Mouse (Mus musculus) cerebellum, postnatal 25 days (tissue): Measurements from ENCODE around the gene Mief1.

Source experiments
- DNase-seq, 2 experiments: peaks; one replicate each; pipeline ENCODE4 v3.0.0; 2021; ENCODE audit warnings: mixed read lengths in 2 of 2

The Mief1 gene

GRCm38 (mm10) chr15:80233733-80234509 is at the start of gene Mief1:
Gene Mief1 (plus strand): TSS chr15:80234018.
- DNase-seq: peak; percentile 98 to 99

- DNase-seq: no peak
Observed at GRCm38 (mm10) chr15:80188927-80189326, 44.9 kb upstream of the Mief1 start.

- no peak for DNase-seq
Observed at GRCm38 (mm10) chr15:80190075-80190474, 43.7 kb upstream of the Mief1 start.

- DNase-seq: no peak
Observed at GRCm38 (mm10) chr15:80191585-80192245, 42.1 kb upstream of the Mief1 start.

DNA sequence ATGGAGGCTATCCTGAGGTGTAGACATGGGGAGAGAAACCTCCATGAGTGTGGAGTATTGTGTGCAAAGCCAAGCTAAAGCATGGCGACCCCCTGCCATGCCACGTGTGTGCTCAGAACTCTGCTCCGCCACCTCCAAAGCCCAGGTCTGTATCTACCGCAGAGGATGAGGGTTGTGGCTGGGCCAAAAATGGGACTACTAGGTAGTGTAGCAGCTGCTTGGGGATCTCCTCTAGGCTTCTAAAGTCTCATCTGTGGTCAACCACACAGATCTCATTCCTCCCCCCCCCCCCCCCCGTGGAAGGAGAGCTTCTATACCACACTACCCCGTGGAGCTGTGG is 41.6 kb upstream of the Mief1 start:
- no peak for DNase-seq

DNA sequence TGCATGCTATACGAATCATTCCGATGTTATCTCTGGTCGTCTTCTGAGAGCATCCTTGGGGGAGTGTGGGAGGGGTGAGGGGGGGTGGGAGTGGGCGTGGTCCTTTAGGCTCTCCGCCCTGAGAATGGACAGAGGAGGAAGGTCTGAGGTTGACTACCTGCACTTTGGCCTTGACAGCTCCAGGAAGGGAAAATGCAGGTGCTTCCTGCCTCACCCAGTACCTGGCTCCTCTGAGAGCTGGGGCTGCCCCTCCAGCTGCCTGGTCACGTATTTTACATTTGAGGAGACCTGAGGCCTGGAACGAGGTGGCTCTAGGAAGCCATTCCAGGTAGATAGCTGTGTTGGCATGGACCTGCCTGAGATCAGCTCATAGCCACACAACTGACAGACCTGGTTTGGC is 41.0 kb upstream of the Mief1 start:
- DNase-seq: no peak

DNA sequence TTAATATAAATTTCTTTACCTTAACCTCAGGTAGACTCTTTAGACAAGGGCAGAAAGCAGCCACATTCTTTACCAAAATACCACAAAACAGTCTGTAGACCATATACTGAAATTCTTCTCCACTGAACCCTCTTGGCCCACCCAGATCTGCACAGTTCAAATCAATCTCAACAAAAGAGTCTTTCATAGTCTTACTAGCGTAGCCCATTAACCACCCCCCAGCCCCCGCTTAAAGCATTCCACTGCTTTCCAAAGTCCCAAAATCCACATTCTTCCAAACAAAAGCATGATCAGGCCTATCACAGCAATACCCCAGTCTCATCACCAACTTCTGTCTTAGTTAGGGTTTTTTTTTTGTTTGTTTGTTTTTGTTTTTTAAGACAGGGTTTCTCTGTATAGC is 34.3 kb upstream of the Mief1 start:
- no peak for DNase-seq

DNA sequence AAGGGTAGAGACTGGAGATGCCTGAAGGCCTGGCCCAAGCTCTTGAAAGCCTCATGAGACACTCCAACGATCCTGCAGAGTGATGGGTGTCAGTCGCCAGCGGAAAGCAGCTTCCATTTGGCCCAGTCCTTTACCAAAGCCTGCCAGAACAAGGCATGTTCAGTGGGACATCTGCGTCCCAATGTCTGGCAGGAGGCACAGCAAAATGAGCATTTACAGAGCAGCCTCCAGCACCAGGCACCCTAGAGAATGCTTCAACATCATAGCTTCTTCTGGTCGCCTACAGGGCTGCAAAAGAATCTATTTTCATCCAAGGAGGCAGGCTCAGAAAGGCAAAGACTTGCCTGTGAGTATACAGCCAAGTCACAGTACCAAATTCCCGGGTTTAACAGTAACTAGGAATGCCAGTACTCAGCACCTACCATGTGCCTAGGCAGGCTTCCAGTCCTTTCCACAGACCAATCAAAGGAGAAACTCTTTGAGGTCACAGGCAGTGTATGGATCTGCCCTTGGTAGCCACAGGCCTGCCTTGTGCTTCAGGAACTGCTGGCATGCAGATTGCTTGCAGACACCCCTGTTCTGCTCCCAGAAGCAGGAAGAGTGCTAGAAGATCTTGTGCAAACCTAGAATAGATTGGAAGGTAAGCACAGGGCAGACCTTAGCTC is 31.6 kb upstream of the Mief1 start:
- DNase-seq: peak in 1 of 2 experiments; percentile 34

DNA sequence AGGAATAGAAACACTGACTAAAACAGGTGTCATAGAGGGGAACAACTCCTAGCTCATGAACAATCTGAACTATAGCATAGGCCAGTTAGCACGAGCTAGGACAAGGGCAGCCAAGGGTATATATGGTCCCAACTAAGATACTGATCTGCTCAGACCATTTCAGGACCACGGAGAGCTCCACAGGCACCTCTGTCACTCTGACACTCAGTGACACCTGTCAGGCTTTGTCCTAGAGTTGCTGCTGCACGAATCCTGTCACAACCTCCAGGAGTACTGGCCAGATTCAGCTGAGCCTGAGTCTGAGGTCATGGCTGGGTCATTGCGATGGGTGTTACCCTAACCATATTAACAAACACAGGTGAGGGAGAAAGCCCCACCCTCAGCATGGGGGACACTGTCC is 30.4 kb upstream of the Mief1 start:
- DNase-seq: no peak

- DNase-seq: peak; percentile 34 to 53
Observed at GRCm38 (mm10) chr15:80206057-80206565, 27.7 kb upstream of the Mief1 start.

DNA sequence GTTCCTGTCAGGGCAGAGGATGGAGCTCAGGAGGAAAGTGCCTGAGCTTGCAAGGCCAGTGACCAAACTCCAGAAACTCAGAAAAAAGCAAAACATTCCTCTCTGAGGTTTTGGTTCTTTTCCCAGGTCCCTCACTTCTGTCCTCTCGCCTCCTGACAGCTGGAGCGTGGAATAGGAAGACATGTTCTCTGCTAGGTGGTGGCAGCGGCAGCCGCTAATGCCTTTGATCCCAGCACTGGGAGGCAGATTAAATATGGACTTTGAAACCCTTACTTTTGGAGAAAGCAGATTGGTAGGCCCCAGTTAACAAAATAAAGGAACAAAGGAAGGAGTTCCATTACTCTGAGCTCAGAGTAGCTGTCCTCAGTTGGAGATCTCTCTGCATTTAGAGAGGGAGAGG is 25.4 kb upstream of the Mief1 start:
- DNase-seq: no peak

- no peak for DNase-seq
Observed at GRCm38 (mm10) chr15:80213688-80214087, 20.1 kb upstream of the Mief1 start.

DNA sequence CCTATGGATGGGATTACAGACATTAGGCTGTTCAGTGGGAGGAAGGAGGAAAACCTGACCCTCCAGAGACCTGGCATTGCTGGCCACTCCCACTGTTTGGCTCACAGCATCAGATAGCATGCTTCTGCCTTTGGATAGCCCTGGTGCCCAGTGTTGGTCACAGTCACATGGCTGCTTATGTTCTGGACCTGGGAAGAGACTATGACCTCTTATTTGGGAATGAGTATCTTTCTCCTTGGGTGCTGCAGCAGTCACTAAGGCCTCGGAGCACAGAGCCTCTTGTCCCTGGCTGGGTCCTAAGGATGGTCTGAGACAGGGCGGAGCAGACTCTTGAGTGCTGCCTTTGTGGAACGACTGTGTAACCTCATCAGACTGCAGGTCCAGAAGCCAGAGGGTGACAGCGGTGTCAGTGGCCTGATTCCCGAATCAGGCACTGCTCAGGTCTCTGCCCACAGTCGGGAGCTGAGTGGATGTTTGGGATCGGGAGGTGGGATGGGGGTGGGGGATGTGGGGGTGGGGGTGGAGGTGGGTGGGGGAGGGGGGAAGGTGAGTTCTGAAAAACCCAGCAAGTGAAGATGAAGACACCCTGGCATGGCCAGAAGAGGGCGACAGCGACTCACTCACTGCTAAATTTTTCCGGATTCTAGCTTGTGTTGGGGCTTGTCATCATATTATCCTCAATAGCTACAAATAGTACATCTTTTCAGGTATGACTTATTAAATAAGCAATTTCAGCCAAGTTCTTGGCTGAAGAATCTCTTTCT is 17.9 kb upstream of the Mief1 start:
- DNase-seq: peak; percentile 54 to 71

DNA sequence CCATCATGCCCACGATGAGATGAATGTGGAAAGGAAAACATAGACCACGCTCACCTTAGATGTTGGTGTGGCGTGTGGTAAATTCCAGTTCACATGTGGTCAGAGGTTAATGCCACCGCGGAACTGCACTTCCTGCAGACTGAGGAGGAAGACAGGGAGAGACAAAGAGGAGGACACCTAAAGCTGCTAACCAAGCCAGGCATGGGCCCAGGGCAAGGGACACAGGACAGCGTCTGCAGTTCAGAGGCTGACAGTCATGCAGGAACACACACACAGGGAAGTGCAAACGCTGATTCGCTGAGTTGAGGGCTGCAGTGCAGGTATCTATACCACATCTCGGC is 17.4 kb upstream of the Mief1 start:
- DNase-seq: no peak

DNA sequence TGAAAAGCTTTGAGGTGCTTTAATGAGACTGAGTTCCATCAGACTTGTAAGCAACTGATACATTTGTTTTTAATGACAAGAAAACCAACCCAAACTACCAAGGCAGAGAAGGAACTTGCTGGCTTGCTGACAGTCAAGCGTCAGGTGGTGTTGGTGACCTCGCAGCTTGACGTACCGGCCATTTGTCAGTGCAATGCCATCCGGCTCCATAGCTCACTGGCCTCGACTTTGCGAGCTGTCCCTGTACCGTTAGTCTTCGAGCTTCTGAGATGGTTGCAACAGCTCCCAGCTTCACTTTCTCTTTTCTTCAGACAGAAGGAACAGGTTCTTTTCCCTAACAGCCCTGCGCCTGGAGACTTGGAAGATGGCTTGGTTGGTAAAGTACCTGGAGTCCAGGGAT is 16.3 kb upstream of the Mief1 start:
- DNase-seq: peak in 1 of 2 experiments; percentile 28

GRCm38 (mm10) chr15:80219211-80219610 is 14.6 kb upstream of the Mief1 start:
- no peak for DNase-seq

DNA sequence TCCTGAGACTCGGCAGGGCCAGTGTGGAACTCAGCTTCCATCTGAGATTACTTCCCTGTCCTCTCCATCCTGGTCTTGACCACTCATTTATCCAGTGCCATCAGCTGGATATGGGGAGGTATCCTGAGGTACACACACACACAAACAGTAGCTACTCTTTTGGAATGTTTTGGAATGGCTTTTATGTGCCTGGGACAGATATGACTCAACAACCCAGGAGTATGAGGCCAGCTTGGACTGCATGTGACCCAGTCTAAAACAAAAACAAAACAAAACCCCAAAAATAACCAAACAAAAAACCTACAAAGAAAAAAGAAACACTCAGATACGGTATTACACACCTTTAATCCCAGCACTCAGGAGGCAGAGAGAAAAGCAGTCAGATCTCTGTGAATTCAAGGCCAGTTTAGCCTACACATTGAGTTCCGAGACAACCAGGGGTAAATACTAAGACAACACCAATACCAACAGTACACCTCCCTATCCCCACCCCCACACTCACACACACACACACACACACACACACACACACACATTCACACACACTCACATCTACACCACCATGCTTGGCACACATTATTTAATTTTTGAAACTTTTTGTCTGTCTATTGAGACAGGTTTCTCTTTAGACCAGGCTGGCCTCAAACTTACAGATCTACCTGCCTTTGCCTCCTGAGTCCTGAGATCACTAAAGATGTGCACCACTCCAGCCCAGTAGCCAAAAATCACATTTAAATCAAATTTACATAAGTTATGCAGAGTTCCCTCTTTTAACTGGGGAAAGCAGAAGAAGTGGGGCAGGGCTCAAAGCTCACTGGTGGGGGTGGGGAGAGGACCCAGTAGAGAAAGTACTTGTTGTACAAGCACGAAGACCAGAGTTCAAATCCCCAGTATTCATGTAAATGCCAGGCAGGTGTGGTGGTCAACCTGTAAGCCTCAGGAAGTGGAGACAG is 13.8 kb upstream of the Mief1 start:
- DNase-seq: no peak

GRCm38 (mm10) chr15:80221031-80221430 is 12.8 kb upstream of the Mief1 start:
- DNase-seq: no peak

GRCm38 (mm10) chr15:80223751-80224150 is 10.1 kb upstream of the Mief1 start:
- DNase-seq: no peak

- peak; percentile 84 to 91 for DNase-seq
Observed at GRCm38 (mm10) chr15:80225208-80225607, 8.6 kb upstream of the Mief1 start.

DNA sequence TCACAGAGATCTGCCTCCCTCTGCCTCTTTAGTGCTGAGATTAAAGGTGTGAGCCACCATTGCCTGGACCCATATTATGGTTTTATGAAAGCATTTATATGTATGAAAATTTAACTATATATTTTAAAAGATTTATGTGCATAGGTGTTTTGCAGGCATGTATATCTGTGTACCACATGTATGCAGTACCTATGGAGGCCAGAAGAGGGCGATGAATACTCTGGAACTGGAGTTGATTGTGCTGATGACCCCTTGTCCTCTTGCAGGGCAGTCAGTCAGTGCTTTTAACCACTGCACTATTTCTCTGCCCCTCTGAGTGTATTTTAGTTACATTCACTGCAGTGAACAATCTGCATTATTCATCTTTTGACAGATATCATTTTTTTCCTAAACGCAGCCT is 8.0 kb upstream of the Mief1 start:
- DNase-seq: peak; percentile 50 to 80
